Mouse (Mus musculus) CH12.LX (cell line): ENCODE data around the gene Nudt5. TPM values are rescaled to one million over a fixed set of nuclear protein-coding genes. Genes with fewer than 3 reads are reported as not detected.

Experiments
- DNase-seq: peaks from one replicate; pipeline ENCODE4 v3.0.0-alpha.2; 2013; ENCODE audit errors: extremely low read depth
- H3K27ac ChIP-seq: 2 replicates; pipeline ENCODE4 v1.5.1; 2012; ENCODE audit warnings: low read depth, mild to moderate bottlenecking, control low read depth, moderate library complexity; ENCODE audit not compliant: insufficient read depth
- H3K27me3 ChIP-seq: replicated peaks from 2 replicates; pipeline ENCODE3; 2012; ENCODE audit warnings: inconsistent platforms
- H3K36me3 ChIP-seq, 2 experiments: replicated peaks in 1 of 2; 2 replicates each; pipeline versions ENCODE3 to v1.6.1; 2012; ENCODE audit warnings: inconsistent platforms in 1 of 2, low read length in 1 of 2, mild to moderate bottlenecking in 1 of 2, mixed read lengths in 1 of 2, moderate library complexity in 1 of 2; ENCODE audit not compliant: control insufficient read depth in 1 of 2, insufficient read depth in 1 of 2
- H3K4me1 ChIP-seq, 2 experiments: 2 replicates each; pipeline ENCODE4 v1.6.1; 2012; ENCODE audit warnings: inconsistent platforms in 1 of 2, moderate library complexity in 1 of 2; ENCODE audit not compliant: insufficient read depth in 2 of 2, control insufficient read depth in 1 of 2
- H3K4me2 ChIP-seq: 2 replicates; pipeline ENCODE4 v1.6.1; 2012; ENCODE audit warnings: low read depth, mild to moderate bottlenecking, control low read depth; ENCODE audit not compliant: poor library complexity, insufficient read depth, severe bottlenecking
- H3K4me3 ChIP-seq, 3 experiments: fragments of 150-350 bp in 1 of 3; sonication (generic) in 1 of 3; replicated peaks in 1 of 3; 2 replicates each; pipeline versions ENCODE3 to v1.5.1; 2011 to 2012; ENCODE audit warnings: low read depth in 2 of 3, low read length in 2 of 3, mild to moderate bottlenecking in 2 of 3, moderate library complexity in 2 of 3, control low read depth in 1 of 3, improper control_type of control experiment in 1 of 3, inconsistent platforms in 1 of 3, mixed read lengths in 1 of 3; ENCODE audit not compliant: poor library complexity in 1 of 3
- H3K79me2 ChIP-seq: replicated peaks from 2 replicates; pipeline ENCODE4 v1.6.1; 2012; ENCODE audit warnings: mild to moderate bottlenecking, moderate library complexity; ENCODE audit not compliant: control insufficient read depth, poor library complexity, insufficient read depth, severe bottlenecking; ENCODE audit errors: extremely low read depth
- H3K9ac ChIP-seq: 2 replicates; pipeline ENCODE4 v1.6.1; 2012; ENCODE audit warnings: low read depth, mild to moderate bottlenecking, control low read depth, moderate library complexity; ENCODE audit not compliant: insufficient read depth
- H3K9me3 ChIP-seq: replicated peaks from 2 replicates; pipeline ENCODE3; 2012; ENCODE audit warnings: low read length, inconsistent platforms, mixed read lengths
- BHLHE40 ChIP-seq: IDR thresholded peaks from 2 replicates; pipeline ENCODE4 v1.6.1; 2011; ENCODE audit warnings: mild to moderate bottlenecking, low read depth, low read length, improper control_type of control experiment
- CHD1 ChIP-seq: IDR thresholded peaks from 2 replicates; pipeline ENCODE4 v1.6.1; 2012; ENCODE audit warnings: low read depth, low read length, improper control_type of control experiment, inconsistent platforms
- CHD2 ChIP-seq: IDR thresholded peaks from 2 replicates; pipeline ENCODE4 v1.6.1; 2011; ENCODE audit warnings: low read length, improper control_type of control experiment
- ETS1 ChIP-seq: conservative IDR thresholded peaks from 2 replicates; pipeline ENCODE4 v1.6.1; 2012; ENCODE audit warnings: low read depth, mild to moderate bottlenecking, inconsistent platforms, low read length, improper control_type of control experiment, moderate library complexity
- GABPA ChIP-seq: IDR thresholded peaks from 2 replicates; pipeline ENCODE4 v1.6.1; 2012; ENCODE audit warnings: low read depth, low read length, improper control_type of control experiment, inconsistent platforms; ENCODE audit not compliant: insufficient replicate concordance
- HCFC1 ChIP-seq: IDR thresholded peaks from 2 replicates; pipeline ENCODE4 v1.6.1; 2012; ENCODE audit warnings: low read depth, mild to moderate bottlenecking, inconsistent platforms, low read length, improper control_type of control experiment
- KAT2A ChIP-seq: IDR thresholded peaks from 2 replicates; pipeline ENCODE4 v1.6.1; 2012; ENCODE audit warnings: low read length, improper control_type of control experiment, inconsistent platforms; ENCODE audit not compliant: insufficient replicate concordance
- MAFK ChIP-seq: IDR thresholded peaks from 2 replicates; pipeline ENCODE4 v1.6.1; 2011; ENCODE audit warnings: low read length, improper control_type of control experiment; ENCODE audit not compliant: insufficient replicate concordance
- MXI1 ChIP-seq: IDR thresholded peaks from 2 replicates; pipeline ENCODE4 v1.6.1; 2011; ENCODE audit warnings: mild to moderate bottlenecking, low read depth, low read length, improper control_type of control experiment
- PAX5 ChIP-seq: IDR thresholded peaks from 2 replicates; pipeline ENCODE4 v1.6.1; 2012; ENCODE audit warnings: low read length, inconsistent platforms, mixed read lengths
- POLR2A ChIP-seq: IDR thresholded peaks from 2 replicates; pipeline ENCODE4 v1.6.1; 2011; ENCODE audit warnings: low read depth, mild to moderate bottlenecking, improper control_type of control experiment, low read length
- RAD21 ChIP-seq: IDR thresholded peaks from 2 replicates; pipeline ENCODE4 v1.6.1; 2011; ENCODE audit warnings: low read depth, mild to moderate bottlenecking, low read length, improper control_type of control experiment, moderate library complexity
- RCOR1 ChIP-seq: conservative IDR thresholded peaks from 2 replicates; pipeline ENCODE4 v1.6.1; 2012; ENCODE audit warnings: low read depth, mild to moderate bottlenecking, inconsistent platforms, low read length, improper control_type of control experiment
- TCF12 ChIP-seq: IDR thresholded peaks from 2 replicates; pipeline ENCODE4 v1.6.1; 2014; ENCODE audit warnings: low read depth, mild to moderate bottlenecking, inconsistent platforms, low read length, improper control_type of control experiment
- UBTF ChIP-seq: IDR thresholded peaks from 2 replicates; pipeline ENCODE4 v1.6.1; 2012; ENCODE audit warnings: low read depth, mild to moderate bottlenecking, inconsistent platforms, low read length, improper control_type of control experiment, moderate library complexity
- USF1 ChIP-seq: IDR thresholded peaks from 2 replicates; pipeline ENCODE4 v1.6.1; 2014; ENCODE audit warnings: low read depth, mild to moderate bottlenecking, inconsistent platforms, low read length, improper control_type of control experiment
- ZNF384 ChIP-seq: IDR thresholded peaks from 2 replicates; pipeline ENCODE4 v1.6.1; 2012; ENCODE audit warnings: low read depth, low read length, improper control_type of control experiment, inconsistent platforms
- dilution Hi-C: fragments of 300-500 bp; cut with MboI; formaldehyde crosslinking; loops from 2 replicates; pipeline ENCODE4 v1.14.3; 2020; ENCODE audit warnings: low sequenced_read_pairs; ENCODE audit not compliant: extremely low pct_unique_long_range_greater_than_20kb, extremely low pct_ligation_motif_present
- in situ Hi-C: fragments of 300-500 bp; cut with MboI; formaldehyde crosslinking; loops from 3 replicates; pipeline ENCODE4 v1.14.3; 2019; ENCODE audit warnings: low sequenced_read_pairs, low pct_ligation_motif_present, low pct_unique_long_range_greater_than_20kb, mixed read lengths
- polyA plus RNA-seq: library from polyadenylated mRNA; unstranded; fragments of >175 nt; gene quantifications from 2 replicates; pipeline ENCODE4 v1.2.1, GENCODE M21; 2012; ENCODE audit warnings: low read depth; ENCODE audit not compliant: insufficient read length
- total RNA-seq, 2 experiments: library from RNA; depleted of rRNA; stranded (reverse); fragments of 300-350 nt in 1 of 2; fragments of >200 nt in 1 of 2; gene quantifications; 2 replicates each; pipeline ENCODE4 v1.2.3; 2012 to 2014

The Nudt5 gene
- total and polyA plus RNA-seq, 3 experiments, result 102 to 245 (median 128) TPM

- dilution Hi-C loops, result no loop called here
- TF ChIP-seq TCF12, result no peak
- no peak for TF ChIP-seq MXI1
- no peak for TF ChIP-seq RAD21
- no peak for TF ChIP-seq UBTF
- no peak for TF ChIP-seq KAT2A
- Histone ChIP-seq H3K4me3 (no peak overlapping the region), H3K9me3 (no peaks in the 10 kb centered on the region), H3K27me3 (no peaks in the 10 kb centered on the region), H3K27ac (no peak overlapping the region), H3K36me3 (peaks cover 50 to 74% of the 10 kb centered on the region in 2 experiments), H3K4me2 (no peak overlapping the region), H3K9ac (no peak overlapping the region), H3K79me2 (peaks cover 3% of the 10 kb centered on the region; the same call in 1 of the 2 replicates), H3K4me1 (peaks cover 4 to 15% of the 10 kb centered on the region in 2 experiments; a peak in 3 of 4 replicates)
- DNase-seq, result peak; percentile 38
- in situ Hi-C loops, result loop anchor here (25.0 kb wide), 2 partner anchors 737 to 912 kb away; partner anchors contain the start of gene Phyh
Observed at GRCm38 (mm10) chr2:5824685-5825084, 20.1 kb upstream of the Nudt5 start.

GRCm38 (mm10) chr2:5825265-5825913, 19.4 kb upstream of the Nudt5 start:
- no peak overlapping the region for H3K4me3 ChIP-seq
- H3K9me3 ChIP-seq, result no peaks in the 10 kb centered on the region
- DNase-seq, result no peak
- in situ Hi-C loops (loop anchor here (25.0 kb wide), 1 partner anchor 913 kb away; the partner anchor contains the start of gene Phyh), dilution Hi-C loops (no loop called here)
- H3K9ac ChIP-seq, result no peak overlapping the region
- H3K79me2 ChIP-seq, result peaks cover 3% of the 10 kb centered on the region; the same call in 1 of the 2 replicates
- TF ChIP-seq CHD1, result no peak
- no peak for TF ChIP-seq KAT2A
- TF ChIP-seq MAFK, result no peak
- TF ChIP-seq BHLHE40, result no peak
- TF ChIP-seq POLR2A, result no peak
- no peak for TF ChIP-seq PAX5
- no peak for TF ChIP-seq CHD2
- no peak for TF ChIP-seq GABPA
- no peak for TF ChIP-seq USF1
- TF ChIP-seq RCOR1, result no peak
- TF ChIP-seq ETS1, result no peak
- no peak for TF ChIP-seq RAD21
- TF ChIP-seq ZNF384, result no peak
- no peak for TF ChIP-seq MXI1
- TF ChIP-seq HCFC1, result no peak
- H3K27me3 ChIP-seq, result no peaks in the 10 kb centered on the region
- H3K36me3 ChIP-seq, result peaks cover 47 to 72% of the 10 kb centered on the region in 2 experiments
- no peak overlapping the region for H3K4me2 ChIP-seq
- no peak overlapping the region for H3K27ac ChIP-seq
- H3K4me1 ChIP-seq, result peaks cover 4 to 15% of the 10 kb centered on the region in 2 experiments; a peak in 3 of 4 replicates
